Mouse (Mus musculus) fibroblast of lung, adult 2 months (primary cell): Measurements from ENCODE around the gene Gm47841.

Experiments used
- DNase-seq: peaks from one replicate; pipeline ENCODE4 v3.0.0-alpha.2; 2011; ENCODE audit warnings: low read depth

Gm47841 gene

GRCm38 (mm10) chr15:101047194-101047555 lies at the start of gene Gm47841:
TSS of gene Gm47841 (minus strand) at chr15:101047397.
- DNase-seq, result no peak

- no peak for DNase-seq
Measured at GRCm38 (mm10) chr15:101095392-101095791, 48.2 kb upstream of the Gm47841 start.

- no peak for DNase-seq
Measured at GRCm38 (mm10) chr15:101094979-101095378, 47.8 kb upstream of the Gm47841 start.

GRCm38 (mm10) chr15:101093988-101094387 lies 46.8 kb upstream of the Gm47841 start:
- DNase-seq, result no peak

- no peak for DNase-seq
Measured at GRCm38 (mm10) chr15:101092829-101093648, 45.8 kb upstream of the Gm47841 start.

- DNase-seq, result no peak
Measured at GRCm38 (mm10) chr15:101092121-101092828, 45.1 kb upstream of the Gm47841 start.

- DNase-seq, result no peak
Measured at GRCm38 (mm10) chr15:101091551-101091950, 44.4 kb upstream of the Gm47841 start.

GRCm38 (mm10) chr15:101088291-101088690 lies 41.1 kb upstream of the Gm47841 start:
- DNase-seq, result no peak

GRCm38 (mm10) chr15:101086956-101087355 lies 39.8 kb upstream of the Gm47841 start:
- DNase-seq, result peak; percentile 93

GRCm38 (mm10) chr15:101086451-101086850 lies 39.3 kb upstream of the Gm47841 start:
- no peak for DNase-seq

GRCm38 (mm10) chr15:101084499-101084898 lies 37.3 kb upstream of the Gm47841 start:
- no peak for DNase-seq

- no peak for DNase-seq
Measured at GRCm38 (mm10) chr15:101082236-101082635, 35.0 kb upstream of the Gm47841 start.

- DNase-seq, result no peak
Measured at GRCm38 (mm10) chr15:101081035-101081548, 33.9 kb upstream of the Gm47841 start.

- DNase-seq, result no peak
Measured at GRCm38 (mm10) chr15:101080031-101080520, 32.9 kb upstream of the Gm47841 start.

GRCm38 (mm10) chr15:101078731-101079156 lies 31.5 kb upstream of the Gm47841 start:
- DNase-seq, result peak; percentile 50

- DNase-seq, result no peak
Measured at GRCm38 (mm10) chr15:101077813-101078730, 30.9 kb upstream of the Gm47841 start, which contains the start of gene Fignl2. TSS of gene Fignl2 (minus strand) at chr15:101078567.

- DNase-seq, result no peak
Measured at GRCm38 (mm10) chr15:101077001-101077812, 30.0 kb upstream of the Gm47841 start.

GRCm38 (mm10) chr15:101076071-101077000 lies 29.1 kb upstream of the Gm47841 start:
- no peak for DNase-seq

- no peak for DNase-seq
Measured at GRCm38 (mm10) chr15:101075656-101076055, 28.5 kb upstream of the Gm47841 start.

GRCm38 (mm10) chr15:101075150-101075549 lies 28.0 kb upstream of the Gm47841 start:
- no peak for DNase-seq
